Mouse (Mus musculus): ENCODE data around the gene Psmb3.
"Not testable (repeated sequence)": the region's sequence is repeated elsewhere in the genome, so short reads cannot be mapped to it uniquely, and the experiment has no call there.

Psmb3 gene

DNA sequence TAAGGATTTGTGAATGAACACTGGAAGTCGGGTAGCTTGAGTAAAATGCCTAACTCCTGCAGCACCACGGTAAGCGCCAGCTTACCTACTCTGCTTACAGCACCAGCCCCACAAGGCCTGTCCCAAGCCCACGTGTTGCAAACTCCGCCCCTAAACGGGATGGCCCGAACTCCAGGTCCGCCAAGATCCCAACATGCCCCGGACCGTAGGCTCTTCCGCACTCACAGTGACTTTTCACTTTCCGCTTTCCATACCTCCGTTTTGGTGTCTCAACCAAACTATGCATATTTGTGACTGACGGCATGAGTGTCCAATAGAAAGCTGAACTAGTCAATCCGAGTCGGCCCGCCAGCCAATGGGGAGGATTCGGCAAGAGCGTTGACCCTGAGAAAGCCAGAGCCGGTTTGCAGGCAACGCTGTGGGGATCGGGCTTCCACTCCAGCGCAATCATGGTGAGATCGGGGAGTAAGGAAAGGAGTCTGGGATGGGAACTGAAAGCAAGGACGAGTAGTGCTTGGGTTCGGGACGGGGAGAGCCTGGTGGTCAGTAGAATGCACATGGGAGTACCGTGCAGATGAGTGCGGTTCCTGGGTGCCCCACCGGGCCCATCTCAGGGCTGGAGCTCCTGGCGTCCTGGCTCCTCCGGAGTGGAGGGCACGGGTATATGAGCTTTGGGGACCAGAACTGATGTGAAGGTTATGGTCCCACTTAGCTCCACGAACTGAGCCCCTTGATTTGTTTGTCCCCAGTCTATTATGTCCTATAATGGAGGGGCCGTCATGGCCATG lies at the start of gene Psmb3:
Psmb3 (plus strand) TSS at position 361 of the 788 bp plus-strand sequence.
- DNase-seq = peak; percentile 99 to 100

DNA sequence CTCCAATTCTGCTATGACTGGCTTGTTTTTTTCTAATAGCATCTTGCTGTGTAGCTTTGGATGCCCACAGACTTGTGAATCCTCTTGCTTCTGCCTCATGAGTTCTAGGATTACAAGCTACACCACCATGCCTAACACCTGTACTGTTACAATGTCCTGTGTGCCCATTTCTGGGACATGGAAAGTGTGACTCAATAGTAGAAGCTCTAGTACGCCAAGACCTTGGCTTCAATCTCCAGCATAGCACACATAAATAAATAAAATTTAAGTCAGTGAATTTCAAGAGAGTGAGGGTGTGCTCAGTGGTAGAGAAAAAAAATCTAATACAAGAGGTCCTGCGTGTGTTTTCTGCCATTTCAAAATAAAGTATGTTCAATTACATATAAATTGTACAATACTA lies 49.0 kb upstream of the Psmb3 start:
- no peak for DNase-seq

DNA sequence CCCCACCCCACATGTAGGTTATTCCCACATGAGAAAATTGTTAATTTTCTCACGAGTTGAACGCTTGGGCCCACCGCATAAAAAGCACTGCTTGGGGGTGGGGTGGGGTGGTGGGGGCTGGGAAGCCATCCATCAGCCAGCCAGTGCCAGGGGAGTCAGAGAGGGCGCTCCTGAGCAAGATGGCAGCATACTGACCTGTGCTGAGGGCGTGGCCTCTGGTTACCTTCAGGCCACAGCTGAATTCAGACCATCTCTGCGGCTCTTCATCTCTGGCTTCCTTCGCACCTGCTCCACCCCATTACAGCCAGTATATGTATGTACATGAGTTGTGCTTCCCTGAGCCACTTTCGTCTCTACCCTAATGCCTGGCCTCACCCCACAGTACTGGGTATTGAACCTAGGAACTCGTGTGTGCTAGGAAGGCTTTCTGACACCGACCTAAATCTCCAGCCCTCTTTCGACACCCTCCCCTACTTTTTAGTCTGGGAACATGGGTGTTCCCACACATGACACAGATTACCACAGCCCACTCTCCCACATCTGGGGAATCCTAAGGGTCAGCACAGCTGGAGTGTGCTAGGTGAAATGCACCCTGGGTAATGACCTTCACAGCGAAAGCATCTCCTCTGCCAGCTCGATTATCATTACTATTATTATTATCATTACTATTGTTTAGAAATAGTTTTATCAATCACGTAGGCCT lies 46.8 kb upstream of the Psmb3 start:
- DNase-seq = peak in 1 of 2 experiments; percentile 44

DNA sequence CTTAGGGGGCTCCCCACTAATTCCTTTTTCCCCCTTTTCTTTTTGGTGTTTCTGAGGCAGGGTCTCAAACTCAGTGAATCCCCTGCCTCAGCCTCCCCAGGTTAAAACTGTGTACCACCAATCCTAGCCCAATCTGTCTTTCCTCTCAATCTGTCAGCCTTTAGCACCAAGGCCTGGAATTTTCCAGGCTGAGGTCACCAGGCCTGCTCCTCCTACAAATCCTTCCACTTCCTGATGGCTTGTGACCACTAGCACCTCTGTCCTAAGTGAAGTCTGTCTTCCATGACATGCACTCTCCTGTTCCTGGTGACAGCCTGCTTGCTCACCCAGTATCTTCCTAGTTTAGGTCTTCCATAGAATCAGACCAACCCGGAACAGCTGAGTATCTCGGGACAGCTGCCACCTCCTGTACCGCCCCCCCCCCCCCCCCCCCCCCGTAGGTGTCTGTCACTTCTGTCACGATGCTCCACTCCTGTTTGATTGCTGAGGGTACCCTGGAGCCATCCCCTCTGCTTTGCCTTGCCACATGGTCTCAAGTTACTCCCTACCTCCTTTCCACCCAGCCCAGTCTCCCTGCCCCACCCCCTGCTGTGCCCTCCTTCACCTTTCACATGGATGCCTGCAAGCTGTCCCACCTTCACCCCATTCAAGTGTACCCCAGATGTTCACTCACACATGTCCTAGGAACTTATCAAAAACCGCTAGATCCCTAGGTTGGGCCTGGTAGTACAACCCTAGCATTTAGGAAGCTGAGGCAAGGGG lies 45.8 kb upstream of the Psmb3 start:
- peak in 1 of 2 experiments; percentile 30 for DNase-seq

DNA sequence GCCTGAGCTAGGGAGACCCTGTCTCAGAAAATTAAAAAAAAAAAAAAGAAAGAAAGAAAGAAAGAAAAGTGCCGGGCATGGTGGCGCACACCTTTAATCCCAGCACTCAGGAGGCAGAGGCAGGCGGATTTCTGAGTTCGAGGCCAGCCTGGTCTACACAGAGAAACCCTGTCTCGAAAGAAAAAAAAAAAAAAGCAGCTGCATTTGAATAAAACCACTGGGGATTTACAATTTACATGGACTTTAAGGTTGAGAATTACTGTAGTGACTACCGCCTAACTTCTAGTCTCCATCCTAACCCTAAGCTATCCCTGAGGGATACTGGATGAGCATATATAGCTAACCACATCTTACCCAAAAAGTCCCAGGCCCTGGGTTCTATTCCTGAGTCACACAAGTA lies 45.2 kb upstream of the Psmb3 start:
- DNase-seq = not testable (repeated sequence)

DNA sequence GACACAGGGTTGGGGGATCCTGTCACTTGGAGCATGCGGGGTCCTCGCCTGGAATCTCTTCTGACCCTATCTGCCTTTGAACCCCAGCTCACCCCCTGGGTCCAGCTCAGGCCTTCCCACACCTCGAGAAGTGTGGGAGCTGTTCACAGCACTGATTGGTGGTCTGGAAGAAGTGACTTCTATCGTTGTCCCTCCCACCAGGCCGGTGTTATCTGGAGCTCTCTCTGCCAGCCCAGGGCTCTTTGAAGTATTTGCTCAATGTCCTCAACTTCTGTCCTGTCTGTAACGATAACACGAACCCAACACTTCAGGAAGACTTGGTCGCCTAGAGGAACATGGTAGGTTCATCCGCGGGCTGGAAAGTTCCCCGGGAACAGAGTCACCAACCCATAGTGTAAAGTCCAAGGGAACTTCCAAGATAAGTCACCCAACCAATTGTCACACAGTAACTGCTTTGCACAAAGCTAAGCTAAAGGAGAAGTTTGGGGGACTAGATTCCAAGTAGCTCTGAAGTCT lies 44.4 kb upstream of the Psmb3 start:
- DNase-seq = peak in 1 of 2 experiments; percentile 22

DNA sequence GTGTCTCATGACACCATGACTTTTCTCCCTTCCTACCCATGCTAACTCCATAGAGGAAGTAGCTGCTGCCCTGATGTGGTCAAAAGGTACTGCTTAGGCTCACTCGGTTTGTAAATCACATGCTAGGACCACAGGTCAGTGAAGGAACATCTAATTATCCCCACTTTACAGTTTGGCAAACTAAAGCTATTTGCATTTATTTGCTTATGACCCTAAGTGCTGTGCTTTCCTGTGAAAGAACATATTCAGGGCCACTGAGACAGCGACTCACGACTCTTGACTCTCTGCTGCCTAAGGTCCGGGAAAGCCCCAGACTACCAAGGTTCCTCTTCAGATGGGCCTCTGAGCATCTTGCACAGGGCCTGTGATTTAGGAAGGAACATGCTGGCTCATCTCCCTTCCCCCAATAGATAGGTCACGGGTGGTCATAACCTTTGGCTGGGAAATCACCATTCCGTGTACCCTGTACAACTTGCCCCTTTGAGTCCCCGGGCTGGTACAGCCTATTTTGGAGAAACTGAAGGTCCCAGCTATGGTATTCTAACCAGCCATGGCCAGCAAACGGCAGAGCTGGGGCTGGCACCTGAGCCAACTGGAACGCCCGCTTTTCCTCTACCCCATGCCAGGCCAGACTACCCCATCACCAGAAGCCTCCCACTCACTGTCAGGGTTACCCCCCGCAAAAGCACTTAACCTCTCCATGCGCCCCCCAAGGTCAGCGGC lies 43.8 kb upstream of the Psmb3 start:
- peak; percentile 21 to 47 for DNase-seq

DNA sequence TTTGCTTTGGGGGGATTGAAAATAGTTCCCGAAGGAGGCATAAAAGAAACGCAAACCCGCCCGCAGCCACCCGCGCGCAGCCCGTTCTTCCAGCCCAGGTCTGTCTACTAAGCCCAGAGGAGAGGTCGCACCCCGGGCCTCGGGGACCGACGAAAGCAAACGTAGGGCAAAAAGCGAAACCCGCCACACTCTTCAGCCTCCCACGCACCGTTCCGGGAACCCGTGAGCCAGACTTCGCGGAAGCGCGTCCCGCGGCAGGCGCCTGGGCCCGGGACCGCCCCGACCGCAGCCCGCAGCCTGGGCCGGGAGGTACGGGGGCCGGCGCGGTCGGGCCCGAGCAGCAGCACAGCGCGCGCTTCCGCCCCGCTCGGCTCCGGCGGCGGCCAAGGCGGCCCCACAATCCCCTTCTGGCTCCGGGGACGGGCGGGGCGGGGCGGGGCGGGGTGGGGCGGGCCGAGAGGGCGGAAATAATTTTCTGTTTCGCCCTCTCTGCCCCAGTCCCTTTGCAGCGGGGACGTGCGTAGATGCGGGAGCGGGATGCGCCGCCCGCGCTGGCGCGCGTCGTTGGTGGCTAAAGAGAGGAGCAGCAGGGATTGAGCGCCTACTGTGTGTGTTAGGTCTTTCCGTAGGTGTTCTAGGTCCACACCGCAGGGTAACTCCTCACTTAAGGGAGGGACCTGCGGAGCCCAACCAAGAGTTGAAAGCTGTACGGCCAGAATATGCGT lies 43.0 kb upstream of the Psmb3 start:
- peak; percentile 77 to 87 for DNase-seq

DNA sequence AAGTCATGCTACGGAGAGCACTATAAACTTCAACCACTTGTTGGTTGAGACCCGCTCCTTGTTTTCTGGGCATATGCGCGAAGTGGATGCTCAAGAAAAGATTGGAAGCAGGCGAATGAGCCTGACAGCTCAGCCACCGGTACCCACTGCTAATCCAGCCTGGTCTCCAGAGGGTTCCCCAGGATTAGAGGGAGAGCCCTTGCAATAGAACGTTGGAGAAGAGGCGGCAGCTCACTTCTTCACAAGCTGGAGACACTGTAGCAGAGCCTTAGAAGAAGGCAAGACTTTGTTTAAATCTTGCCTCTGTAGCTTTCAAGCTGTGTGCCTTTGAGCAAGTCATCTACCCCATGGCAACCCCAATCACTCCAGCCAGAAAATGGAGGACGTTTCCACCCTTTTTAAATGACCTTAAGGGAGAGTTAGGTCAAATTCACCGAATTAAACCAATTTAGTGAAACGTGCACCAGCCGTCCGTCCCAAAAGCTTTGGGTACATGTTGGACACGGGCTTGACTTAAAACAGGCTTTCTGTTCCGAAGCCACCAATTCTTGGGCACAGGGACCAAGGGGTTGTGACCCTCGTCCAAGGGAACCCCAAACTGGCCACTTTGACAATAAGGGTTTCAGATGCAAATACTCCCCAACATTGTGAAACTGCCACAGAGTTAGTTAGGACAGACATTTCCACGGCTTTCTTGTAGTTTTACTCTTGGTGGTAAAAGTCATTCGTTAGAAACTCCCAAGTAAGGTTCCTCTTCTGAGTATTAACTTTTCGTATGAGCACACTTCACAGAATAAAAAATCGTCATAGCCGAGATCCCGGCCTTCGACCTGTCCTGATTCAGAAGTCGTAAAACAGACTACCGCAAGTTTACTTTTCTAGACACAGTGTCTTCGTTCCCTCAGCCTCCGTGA lies 42.2 kb upstream of the Psmb3 start:
- peak in 1 of 2 experiments; percentile 25 for DNase-seq

DNA sequence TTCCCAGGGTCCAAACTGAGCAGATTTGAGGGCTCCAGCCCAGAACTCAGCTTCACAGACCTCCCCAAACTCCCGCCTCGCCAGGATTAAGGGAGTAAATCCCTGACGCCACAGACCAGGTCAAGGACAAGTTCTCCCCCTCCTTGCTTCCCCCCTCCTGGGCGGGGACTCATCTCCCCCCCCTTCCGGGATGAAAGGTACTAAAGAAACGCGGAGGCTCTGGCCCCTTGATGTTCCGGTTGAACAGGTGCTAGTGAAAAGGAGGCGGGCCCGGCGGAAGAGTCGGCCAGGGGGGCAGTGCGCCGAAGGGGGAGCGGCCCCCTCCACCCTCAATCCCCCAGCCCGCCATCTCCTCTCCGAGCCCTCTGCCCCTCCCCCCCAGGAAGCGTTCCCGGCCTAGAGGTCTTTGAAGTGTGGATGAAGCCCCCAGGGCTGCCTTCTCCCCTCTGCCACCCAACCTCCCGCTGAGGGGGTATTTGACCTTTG lies 41.5 kb upstream of the Psmb3 start:
- peak; percentile 87 to 93 for DNase-seq

DNA sequence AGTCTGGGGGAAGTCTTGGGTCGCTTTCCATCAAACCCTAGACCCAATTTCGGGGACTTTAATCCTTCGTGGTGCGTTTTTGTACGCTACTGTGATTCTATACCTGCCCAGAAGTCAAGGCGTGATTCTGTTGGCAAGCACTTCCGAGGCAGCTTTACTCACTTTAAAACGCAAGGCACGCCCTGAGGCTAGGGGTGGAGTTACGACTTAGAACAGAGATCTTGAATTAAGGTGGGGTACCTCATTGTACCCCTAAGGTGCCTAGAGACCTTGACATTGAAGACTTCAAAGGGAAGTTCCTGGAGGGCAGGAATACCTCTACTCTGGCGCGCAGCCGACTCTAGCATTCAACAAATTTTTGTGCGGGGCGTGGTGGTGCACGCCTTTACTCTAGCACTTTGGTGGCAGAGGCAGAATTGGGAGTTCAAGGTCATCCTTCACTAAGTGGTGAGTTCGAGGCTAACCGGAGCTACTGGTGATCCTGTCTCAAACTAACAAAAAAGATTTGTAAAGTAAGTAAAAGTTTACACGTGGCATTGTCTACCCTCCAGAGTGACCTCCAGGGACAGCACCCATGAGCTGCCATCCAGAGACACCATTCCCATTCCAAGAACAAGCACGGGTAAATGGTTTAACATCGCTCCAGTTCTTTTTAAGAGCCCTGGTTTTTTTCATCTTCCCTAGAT lies 40.8 kb upstream of the Psmb3 start:
- DNase-seq = peak; percentile 70 to 76

DNA sequence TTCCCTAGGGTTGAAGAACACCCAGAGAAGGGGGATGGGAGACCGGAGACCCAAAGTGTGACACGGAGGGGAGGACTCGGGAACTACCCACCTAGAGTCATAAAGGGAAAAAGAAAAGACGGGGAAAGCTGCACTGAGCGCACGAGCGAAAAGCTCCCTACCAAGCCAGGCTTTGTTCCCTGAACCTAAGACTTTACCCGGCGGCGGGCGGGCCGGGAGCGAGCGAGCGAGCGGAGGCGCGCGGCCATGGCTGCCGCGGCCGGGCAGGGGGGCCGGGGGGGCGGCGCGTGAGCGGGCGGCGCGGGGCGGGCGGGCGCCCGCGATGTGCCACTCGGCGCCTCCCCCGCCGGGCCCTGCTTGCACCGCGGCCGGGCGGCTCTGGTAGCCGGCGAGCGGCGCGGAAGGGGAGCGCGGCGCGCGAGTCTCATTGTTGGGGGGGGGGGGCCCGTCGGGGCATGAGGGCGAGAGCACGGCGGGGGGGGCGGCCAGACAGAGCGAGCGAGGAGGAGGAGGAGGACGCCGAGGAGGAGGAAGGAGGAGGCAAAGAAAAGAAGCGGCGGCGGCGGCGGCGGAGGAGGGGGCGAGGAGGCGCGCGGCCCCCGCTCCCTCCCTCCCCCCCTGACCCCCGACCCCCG lies 40.2 kb upstream of the Psmb3 start, which contains the start of gene Mllt6:
Mllt6 (plus strand) TSS at position 522 of the 635 bp plus-strand sequence.
- DNase-seq = peak; percentile 85 to 91

DNA sequence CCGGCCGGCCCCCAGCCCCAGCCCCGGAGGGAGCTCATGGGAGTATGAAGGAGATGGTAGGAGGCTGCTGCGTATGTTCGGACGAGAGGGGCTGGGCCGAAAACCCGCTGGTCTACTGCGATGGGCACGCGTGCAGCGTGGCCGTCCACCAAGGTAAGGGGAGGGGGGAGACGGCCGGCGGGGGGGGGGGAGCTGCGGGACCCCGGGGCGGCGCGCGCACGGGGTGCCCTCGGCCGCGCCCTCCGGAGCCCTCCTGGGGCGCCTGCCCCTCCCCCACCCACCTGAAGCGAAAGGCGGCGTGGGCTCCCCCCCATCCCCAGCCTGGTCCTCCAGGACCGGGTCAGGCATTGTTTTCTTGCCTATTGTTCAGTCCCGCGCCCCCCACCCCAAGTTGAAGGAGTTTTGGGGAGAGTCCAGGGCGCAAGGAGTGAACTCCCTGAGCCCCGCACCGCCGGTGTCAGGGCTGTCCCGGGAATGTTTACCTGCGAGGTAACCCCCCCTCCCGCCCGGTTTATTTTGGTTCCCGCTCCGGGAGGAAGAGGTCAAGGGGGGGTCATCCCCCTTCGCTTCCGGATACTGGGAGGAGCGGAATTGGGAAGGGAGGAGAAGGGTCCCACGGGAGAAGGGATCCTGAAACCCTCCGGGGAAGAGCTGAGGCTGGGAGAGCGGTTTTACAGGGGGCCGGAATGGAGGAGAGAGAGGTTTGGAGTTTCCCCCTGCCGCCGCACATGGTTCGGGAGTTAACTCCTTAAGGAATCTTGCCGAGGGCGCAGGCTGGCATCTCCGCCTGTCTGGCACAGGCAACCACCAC lies 39.5 kb upstream of the Psmb3 start:
- peak; percentile 65 to 78 for DNase-seq

DNA sequence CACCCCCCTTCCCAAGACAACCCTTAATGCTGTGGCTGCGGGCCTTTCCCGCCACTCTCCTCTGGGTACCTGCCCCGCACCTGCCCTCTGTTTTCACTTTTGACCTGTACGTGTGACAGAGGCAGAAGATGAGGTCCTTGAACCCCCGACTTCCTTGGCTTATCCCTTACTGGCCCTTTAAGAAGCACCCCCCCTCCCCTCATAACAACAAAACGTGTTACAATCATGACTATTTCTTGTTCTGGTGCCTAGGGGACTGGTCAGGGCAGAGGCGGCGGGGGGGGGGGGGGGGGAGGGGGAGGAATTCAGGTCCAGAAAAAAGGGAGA lies 38.9 kb upstream of the Psmb3 start:
- DNase-seq = no peak

DNA sequence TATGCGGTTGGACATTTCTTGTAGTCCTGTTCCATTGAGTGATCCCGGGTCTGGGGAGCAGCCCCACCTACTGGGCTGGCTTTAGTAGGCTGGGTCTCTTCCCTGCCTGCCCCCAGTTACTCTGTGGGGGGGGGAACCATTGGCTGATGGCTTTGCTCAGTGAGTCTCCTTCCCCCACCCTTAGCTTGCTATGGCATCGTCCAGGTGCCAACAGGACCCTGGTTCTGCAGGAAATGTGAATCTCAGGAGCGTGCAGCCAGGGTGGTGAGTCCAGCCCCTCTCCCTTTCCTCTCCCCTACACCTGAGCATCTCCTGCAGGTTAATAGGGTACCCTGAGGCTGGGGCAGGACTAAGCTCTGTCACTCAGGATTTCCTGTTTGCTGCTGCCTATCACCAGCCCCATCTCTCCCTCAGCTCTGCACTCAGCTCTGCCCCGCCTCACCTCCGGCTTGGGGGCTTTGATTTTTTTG lies 38.4 kb upstream of the Psmb3 start:
- DNase-seq = peak; percentile 41 to 50

DNA sequence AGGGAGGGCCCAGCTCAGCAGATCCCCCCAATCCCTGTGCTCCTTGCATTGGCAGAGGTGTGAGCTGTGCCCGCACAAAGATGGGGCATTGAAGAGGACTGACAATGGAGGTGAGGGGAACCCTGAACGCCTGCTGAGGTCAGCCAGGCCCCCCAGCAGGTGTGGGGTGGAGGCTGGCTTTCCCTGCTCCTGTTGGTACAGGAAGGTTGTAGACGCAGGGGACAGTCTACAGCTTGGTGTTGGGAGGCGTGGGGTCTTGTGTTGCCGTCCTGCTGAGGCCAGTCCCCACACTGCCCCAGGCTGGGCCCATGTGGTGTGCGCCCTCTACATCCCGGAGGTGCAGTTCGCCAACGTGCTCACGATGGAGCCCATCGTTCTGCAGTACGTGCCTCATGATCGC lies 37.8 kb upstream of the Psmb3 start:
- DNase-seq = no peak

DNA sequence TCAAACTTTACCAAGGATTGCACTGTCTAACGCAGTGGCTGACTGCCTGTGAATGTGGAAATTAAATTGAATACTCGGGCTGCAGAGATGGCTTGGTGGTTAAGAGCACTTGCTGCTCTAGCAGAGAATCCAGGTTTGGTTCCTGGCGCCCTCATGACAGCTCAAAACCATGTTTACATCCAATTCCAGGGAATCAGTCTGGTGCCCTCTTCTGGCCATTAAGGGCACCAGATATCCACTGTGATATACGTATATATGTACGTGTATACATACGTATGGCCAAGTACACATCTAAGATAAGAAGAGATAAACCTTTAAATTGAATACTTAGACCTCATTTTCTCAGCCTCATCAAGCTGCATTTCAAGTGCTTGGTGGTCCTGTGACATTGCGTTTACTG lies 37.0 kb upstream of the Psmb3 start:
- no peak for DNase-seq

DNA sequence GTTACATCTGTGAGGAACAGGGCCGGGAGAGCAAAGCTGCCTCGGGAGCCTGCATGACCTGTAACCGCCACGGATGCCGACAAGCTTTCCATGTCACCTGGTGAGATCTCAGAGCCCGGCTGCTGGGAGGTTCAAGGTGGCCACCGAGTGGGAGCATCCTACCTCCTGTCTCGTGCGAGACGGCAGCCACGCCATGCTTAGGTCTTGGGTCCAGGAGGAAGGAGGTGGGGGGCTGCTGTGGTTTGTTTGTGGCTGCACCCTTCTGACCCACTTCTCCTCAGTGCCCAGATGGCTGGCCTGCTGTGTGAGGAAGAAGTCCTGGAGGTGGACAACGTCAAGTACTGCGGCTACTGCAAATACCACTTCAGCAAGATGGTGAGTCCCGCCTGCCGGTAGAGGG lies 36.4 kb upstream of the Psmb3 start:
- no peak for DNase-seq
